Mouse (Mus musculus) embryonic facial prominence, embryonic 13.5 days (tissue): ENCODE results near the gene Gm37240. TPM values are rescaled to one million over a fixed set of nuclear protein-coding genes. Genes with fewer than 3 reads are reported as not detected.
A peak's percentile ranks its signal among the peaks of the same experiment; 100 is the strongest.

ENCODE experiments used
- ATAC-seq: fragments of 200-750 bp; cut with Nextera tagmentation; 2 replicates; pipeline ENCODE4 v1.8.0; 2017; ENCODE audit warnings: low read depth; ENCODE audit not compliant: insufficient number of reproducible peaks, insufficient read depth, low FRiP score, low TSS enrichment
- H3K27ac ChIP-seq: fragments of 300-500 bp; sonication (generic); 2 replicates; pipeline ENCODE4 v1.5.1; 2015; ENCODE audit warnings: moderate library complexity, mild to moderate bottlenecking, inconsistent platforms
- H3K27me3 ChIP-seq: fragments of 300-500 bp; sonication (generic); 2 replicates; pipeline ENCODE4 v1.6.1; 2015; ENCODE audit warnings: mild to moderate bottlenecking, inconsistent platforms
- H3K36me3 ChIP-seq: fragments of 300-500 bp; sonication (generic); 2 replicates; pipeline ENCODE4 v1.6.1; 2015; ENCODE audit warnings: mild to moderate bottlenecking, inconsistent platforms
- H3K4me1 ChIP-seq: fragments of 300-500 bp; sonication (generic); 2 replicates; pipeline ENCODE4 v1.6.1; 2015; ENCODE audit warnings: inconsistent platforms
- H3K4me2 ChIP-seq: fragments of 300-500 bp; sonication (generic); 2 replicates; pipeline ENCODE4 v1.6.1; 2015; ENCODE audit warnings: moderate library complexity, mild to moderate bottlenecking, inconsistent platforms
- H3K4me3 ChIP-seq: fragments of 300-500 bp; sonication (generic); 2 replicates; pipeline ENCODE4 v1.5.1; 2015; ENCODE audit warnings: mild to moderate bottlenecking, inconsistent platforms
- H3K9ac ChIP-seq: fragments of 300-500 bp; sonication (generic); 2 replicates; pipeline ENCODE4 v1.6.1; 2015; ENCODE audit warnings: mild to moderate bottlenecking, inconsistent platforms
- H3K9me3 ChIP-seq: fragments of 300-500 bp; sonication (generic); 2 replicates; pipeline ENCODE4 v1.6.1; 2016; ENCODE audit warnings: inconsistent platforms
- WGBS: fragments of 180-500 bp; shearing (Covaris S2); methylation state at CpG from one replicate; pipeline ENCODE4 v1.1.7; 2015; ENCODE audit warnings: mixed read lengths; 5-methylcytosine and 5-hydroxymethylcytosine counted together
- polyA plus RNA-seq: library from polyadenylated mRNA; unstranded; fragments of >200 nt; fragmentation: Nextera tagmentation; extraction: Ambion mirVana; gene quantifications from 2 replicates; pipeline ENCODE4 v1.2.1, GENCODE M21; 2015

The Gm37240 gene
- polyA plus RNA-seq, 1 experiment from 2014 or later = 6.3 TPM

- H3K36me3 ChIP-seq = no peaks in the 10 kb centered on the region
- H3K4me2 ChIP-seq = no peak overlapping the region
- ATAC-seq = no peak
- H3K4me1 ChIP-seq = peaks cover 10% of the 10 kb centered on the region
- no peak overlapping the region for H3K4me3 ChIP-seq
- H3K9me3 ChIP-seq = no peaks in the 10 kb centered on the region
- no peak overlapping the region for H3K27ac ChIP-seq
- no peak overlapping the region for H3K9ac ChIP-seq
- H3K27me3 ChIP-seq = no peaks in the 10 kb centered on the region
- WGBS = 87% methylated on average over 6 of the region's 6 CpGs
Observed at GRCm38 (mm10) chr3:85309168-85309567, 578.1 kb downstream of the Gm37240 start.

- ATAC-seq = no peak
- Histone ChIP-seq H3K27ac (no peak overlapping the region), H3K4me3 (no peak overlapping the region), H3K4me1 (peaks cover 5% of the 10 kb centered on the region), H3K36me3 (no peaks in the 10 kb centered on the region), H3K27me3 (no peaks in the 10 kb centered on the region), H3K9me3 (no peaks in the 10 kb centered on the region), H3K4me2 (no peak overlapping the region), H3K9ac (no peak overlapping the region)
- WGBS = 57% methylated on average over 4 of the region's 4 CpGs
Observed at GRCm38 (mm10) chr3:85308706-85309105, 578.6 kb downstream of the Gm37240 start.

- Histone ChIP-seq H3K4me1 (peaks cover 6% of the 10 kb centered on the region; the same call in 1 of the 2 replicates), H3K4me3 (no peak overlapping the region), H3K27me3 (no peaks in the 10 kb centered on the region), H3K36me3 (no peaks in the 10 kb centered on the region), H3K9me3 (no peaks in the 10 kb centered on the region), H3K27ac (no peak overlapping the region), H3K9ac (no peak overlapping the region), H3K4me2 (no peak overlapping the region)
- no peak for ATAC-seq
- 80% methylated on average over 3 of the region's 3 CpGs for WGBS
Observed at GRCm38 (mm10) chr3:85301851-85302250, 585.5 kb downstream of the Gm37240 start.

GRCm38 (mm10) chr3:85301336-85301735 lies 586.0 kb downstream of the Gm37240 start:
- Histone ChIP-seq H3K4me1 (peaks cover 6% of the 10 kb centered on the region; the same call in 1 of the 2 replicates), H3K9ac (no peak overlapping the region), H3K27ac (no peak overlapping the region), H3K36me3 (no peaks in the 10 kb centered on the region), H3K9me3 (no peaks in the 10 kb centered on the region), H3K4me2 (no peak overlapping the region), H3K27me3 (no peaks in the 10 kb centered on the region), H3K4me3 (no peak overlapping the region)
- WGBS = 92% methylated on average over 2 of the region's 2 CpGs
- ATAC-seq = no peak

- Histone ChIP-seq H3K4me1 (peaks cover 6% of the 10 kb centered on the region; the same call in 1 of the 2 replicates), H3K4me2 (no peak overlapping the region), H3K27ac (peak overlapping the region; percentile 7; the same call in 1 of the 2 replicates), H3K9ac (no peak overlapping the region), H3K27me3 (no peaks in the 10 kb centered on the region), H3K4me3 (no peak overlapping the region), H3K9me3 (no peaks in the 10 kb centered on the region), H3K36me3 (no peaks in the 10 kb centered on the region)
- 0 out of 2 replicates have a peak, but pooled peaks have one; percentile 67 for ATAC-seq
- WGBS = 68% methylated on average over 18 of the region's 18 CpGs
Observed at GRCm38 (mm10) chr3:85299649-85300550, 587.4 kb downstream of the Gm37240 start.

- ATAC-seq = no peak
- Histone ChIP-seq H3K9ac (no peak overlapping the region), H3K36me3 (no peaks in the 10 kb centered on the region), H3K27me3 (no peaks in the 10 kb centered on the region), H3K4me3 (no peak overlapping the region), H3K4me2 (no peak overlapping the region), H3K27ac (no peak overlapping the region), H3K9me3 (no peaks in the 10 kb centered on the region), H3K4me1 (peaks cover 4% of the 10 kb centered on the region; the same call in 1 of the 2 replicates)
- WGBS = 80% methylated on average over 9 of the region's 9 CpGs
Observed at GRCm38 (mm10) chr3:85295229-85295628, 592.1 kb downstream of the Gm37240 start.

GRCm38 (mm10) chr3:85287627-85288026 lies 599.7 kb downstream of the Gm37240 start:
- H3K27me3 ChIP-seq = no peaks in the 10 kb centered on the region
- no peak overlapping the region for H3K9ac ChIP-seq
- H3K9me3 ChIP-seq = no peaks in the 10 kb centered on the region
- H3K4me1 ChIP-seq = no peaks in the 10 kb centered on the region
- H3K36me3 ChIP-seq = no peaks in the 10 kb centered on the region
- no peak for ATAC-seq
- no peak overlapping the region for H3K4me3 ChIP-seq
- no peak overlapping the region for H3K27ac ChIP-seq
- 65% methylated on average over 2 of the region's 2 CpGs for WGBS
- H3K4me2 ChIP-seq = no peak overlapping the region

- Histone ChIP-seq H3K4me2 (no peak overlapping the region), H3K9me3 (no peaks in the 10 kb centered on the region), H3K4me1 (no peaks in the 10 kb centered on the region), H3K9ac (no peak overlapping the region), H3K4me3 (no peak overlapping the region), H3K27me3 (no peaks in the 10 kb centered on the region), H3K27ac (no peak overlapping the region), H3K36me3 (no peaks in the 10 kb centered on the region)
- WGBS = 84% methylated on average over 2 of the region's 2 CpGs
- no peak for ATAC-seq
Observed at GRCm38 (mm10) chr3:85284483-85284882, 602.8 kb downstream of the Gm37240 start.

GRCm38 (mm10) chr3:85282816-85283215 lies 604.5 kb downstream of the Gm37240 start:
- Histone ChIP-seq H3K9me3 (no peaks in the 10 kb centered on the region), H3K4me3 (no peak overlapping the region), H3K4me1 (no peaks in the 10 kb centered on the region), H3K9ac (no peak overlapping the region), H3K4me2 (no peak overlapping the region), H3K27ac (no peak overlapping the region), H3K27me3 (no peaks in the 10 kb centered on the region), H3K36me3 (no peaks in the 10 kb centered on the region)
- WGBS = 85% methylated on average over 5 of the region's 5 CpGs
- ATAC-seq = no peak

- Histone ChIP-seq H3K27ac (no peak overlapping the region), H3K9ac (no peak overlapping the region), H3K4me3 (no peak overlapping the region), H3K36me3 (no peaks in the 10 kb centered on the region), H3K9me3 (no peaks in the 10 kb centered on the region), H3K4me2 (no peak overlapping the region), H3K4me1 (peaks cover 8% of the 10 kb centered on the region; the same call in 1 of the 2 replicates), H3K27me3 (no peaks in the 10 kb centered on the region)
- no peak for ATAC-seq
- 41% methylated on average over 10 of the region's 10 CpGs for WGBS
Observed at GRCm38 (mm10) chr3:85275075-85275474, 612.2 kb downstream of the Gm37240 start.

GRCm38 (mm10) chr3:85271491-85271890 lies 615.8 kb downstream of the Gm37240 start:
- no peaks in the 10 kb centered on the region for H3K36me3 ChIP-seq
- no peak overlapping the region for H3K27ac ChIP-seq
- no peak for ATAC-seq
- 75% methylated on average over 2 of the region's 2 CpGs for WGBS
- peaks cover 8% of the 10 kb centered on the region; the same call in 1 of the 2 replicates for H3K4me1 ChIP-seq
- H3K9ac ChIP-seq = no peak overlapping the region
- H3K4me2 ChIP-seq = no peak overlapping the region
- no peaks in the 10 kb centered on the region for H3K27me3 ChIP-seq
- no peak overlapping the region for H3K4me3 ChIP-seq
- H3K9me3 ChIP-seq = no peaks in the 10 kb centered on the region

GRCm38 (mm10) chr3:85264963-85265362 lies 622.4 kb downstream of the Gm37240 start:
- no peaks in the 10 kb centered on the region for H3K9me3 ChIP-seq
- no peak overlapping the region for H3K4me2 ChIP-seq
- no peak overlapping the region for H3K9ac ChIP-seq
- H3K4me1 ChIP-seq = no peaks in the 10 kb centered on the region
- H3K36me3 ChIP-seq = no peaks in the 10 kb centered on the region
- WGBS = 68% methylated on average over 2 of the region's 2 CpGs
- H3K27me3 ChIP-seq = no peaks in the 10 kb centered on the region
- no peak for ATAC-seq
- H3K27ac ChIP-seq = no peak overlapping the region
- no peak overlapping the region for H3K4me3 ChIP-seq
